Mouse (Mus musculus) kidney, adult 9 months (tissue): ENCODE data around the gene Sdsl.

Experiments used
- DNase-seq: peaks from one replicate; pipeline ENCODE4 v3.0.0; 2022

Gene Sdsl

GRCm38 (mm10) chr5:120426572-120426971, 46.0 kb downstream of the Sdsl start:
- no peak for DNase-seq

DNA sequence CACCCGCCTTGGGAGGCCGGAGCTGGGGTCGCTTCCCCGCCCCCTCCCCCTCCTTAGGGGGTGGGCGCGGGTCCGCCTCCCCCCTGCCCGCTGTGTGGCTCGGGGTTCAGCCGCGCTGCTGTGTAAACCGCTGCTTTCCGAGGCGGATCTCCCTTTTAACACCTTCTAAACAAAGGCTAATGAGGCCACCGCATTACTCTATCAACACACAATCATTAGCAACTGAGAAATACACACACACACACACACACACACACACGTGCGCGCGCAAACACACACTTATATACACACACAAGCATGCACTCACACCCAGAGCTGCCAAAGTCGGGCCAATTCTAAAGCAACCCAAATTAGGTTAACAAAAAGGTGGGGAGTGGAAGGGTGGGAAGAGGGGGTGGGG, 46.9 kb downstream of the Sdsl start:
- no peak for DNase-seq

- no peak for DNase-seq
Measured at GRCm38 (mm10) chr5:120424657-120425056, 48.0 kb downstream of the Sdsl start.

DNA sequence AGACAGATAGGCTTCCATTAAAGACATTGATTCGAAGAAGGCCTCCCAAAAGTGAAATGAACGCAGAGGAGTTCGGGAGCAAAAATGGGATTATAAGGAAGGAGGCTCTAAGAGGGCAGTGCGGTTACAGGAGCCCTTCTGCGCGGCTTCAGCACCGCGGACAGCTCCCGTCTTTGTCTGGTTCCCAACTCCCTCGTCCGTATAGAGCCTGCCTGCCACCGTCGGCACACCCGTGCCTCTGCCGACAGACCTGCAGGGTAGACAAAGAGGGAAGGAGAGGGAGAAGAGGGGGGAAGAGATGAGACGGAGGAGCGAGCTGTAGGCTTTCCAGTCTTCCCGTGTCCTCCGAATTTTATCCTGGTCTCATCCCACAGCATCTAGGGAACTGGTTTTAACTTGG, 48.6 kb downstream of the Sdsl start:
- DNase-seq, result peak; percentile 64

DNA sequence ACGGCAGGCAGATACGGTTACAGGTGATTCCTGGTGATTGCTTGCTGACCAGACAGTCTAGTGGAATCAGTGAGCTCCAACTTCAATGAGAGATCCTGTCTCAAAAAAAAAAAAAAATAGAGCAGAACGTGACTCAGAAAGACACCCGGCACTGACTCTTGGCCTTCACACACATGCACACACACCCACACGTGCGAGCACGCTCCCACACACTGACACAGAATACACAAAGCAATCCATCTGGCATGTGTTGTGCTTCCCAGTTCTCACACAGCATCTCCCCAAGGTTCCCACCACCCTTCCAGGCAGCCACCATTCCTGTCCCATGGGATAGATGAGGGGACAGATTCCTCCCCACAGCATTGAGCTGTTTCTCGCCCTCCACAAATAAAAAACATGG, 52.5 kb downstream of the Sdsl start:
- DNase-seq, result no peak

DNA sequence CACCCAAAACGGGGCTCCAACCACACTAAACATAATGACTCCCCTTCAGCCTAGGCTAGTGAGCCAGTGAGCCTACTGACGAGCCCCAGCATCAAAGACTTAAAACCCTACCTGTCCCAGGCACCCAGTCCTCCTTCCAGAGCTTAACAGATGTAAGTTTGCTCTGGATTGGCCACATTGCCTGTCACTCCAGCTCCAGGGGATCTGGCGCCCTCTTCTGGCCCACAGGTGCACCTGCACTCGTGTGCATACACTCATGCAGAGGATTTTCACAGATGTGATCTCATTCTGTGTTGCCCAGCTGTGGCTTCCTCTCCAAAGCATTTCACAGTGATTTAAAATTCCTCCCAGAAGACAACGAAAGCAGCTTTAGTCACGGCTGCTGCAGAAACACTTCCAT, 59.2 kb downstream of the Sdsl start:
- no peak for DNase-seq

DNA sequence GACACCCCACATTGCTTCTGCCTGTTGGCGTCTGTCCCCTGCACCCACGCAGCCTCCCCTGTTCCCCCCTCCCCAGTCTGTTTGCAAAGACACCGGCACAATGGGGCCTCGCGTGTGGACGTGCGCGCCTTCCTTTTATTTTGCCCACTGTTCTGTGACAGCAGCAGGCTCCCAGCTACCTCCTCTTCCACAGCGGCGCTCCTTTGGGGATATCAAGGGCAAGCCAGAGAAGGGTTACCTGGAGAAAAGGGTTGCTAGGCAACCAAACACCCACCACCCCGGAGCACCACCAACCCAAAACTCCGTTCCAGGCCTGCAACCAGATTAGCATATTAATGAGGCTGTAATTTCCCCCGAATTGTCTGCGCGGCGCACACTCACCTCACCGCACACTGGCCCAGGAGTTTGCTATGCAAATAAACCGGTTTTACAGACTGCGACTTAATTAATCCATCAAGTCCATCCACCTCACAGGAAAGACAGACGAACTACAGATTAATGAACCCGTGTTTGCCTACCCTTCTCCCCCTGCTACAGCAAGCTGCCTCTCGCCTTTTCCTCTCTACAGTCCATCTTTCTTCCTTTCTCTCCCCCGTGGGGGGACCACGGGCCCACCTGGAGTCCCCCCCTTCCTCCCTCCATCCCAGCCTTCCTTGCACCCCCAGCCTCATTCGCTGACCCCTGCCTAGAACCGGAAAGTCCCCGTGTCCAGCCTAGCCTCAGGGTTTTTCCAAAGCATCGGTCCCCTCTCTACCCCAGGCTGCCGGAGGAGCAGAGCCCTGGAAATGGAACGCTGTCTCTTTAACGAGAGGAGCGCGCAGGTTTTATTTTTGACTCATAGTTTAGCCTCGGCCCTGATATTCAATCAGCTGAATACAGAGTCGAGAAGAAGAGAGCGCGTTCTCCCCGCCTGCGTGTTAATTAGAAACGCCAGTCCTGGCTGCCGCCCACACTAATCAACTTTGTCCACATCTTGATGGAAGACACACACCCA, 62.9 kb downstream of the Sdsl start:
- DNase-seq, result no peak

DNA sequence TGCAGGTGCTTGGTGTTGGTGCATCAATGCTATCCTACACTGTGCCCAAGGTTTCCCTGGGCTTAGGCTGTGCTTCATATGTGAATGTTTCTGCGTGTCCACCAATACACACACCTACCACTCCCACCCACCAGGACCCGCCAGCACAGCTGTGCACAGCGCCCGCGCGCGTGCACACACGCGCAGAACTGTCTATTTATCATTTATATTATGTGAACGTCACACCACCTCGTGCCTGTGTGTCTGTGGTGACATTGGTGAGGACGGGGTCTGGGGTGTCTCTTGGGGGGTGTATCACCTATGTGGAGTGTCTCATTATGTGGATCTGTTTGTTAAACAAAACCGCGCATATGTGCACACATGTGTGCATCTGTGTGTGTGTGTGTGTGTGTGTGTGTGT, 63.7 kb downstream of the Sdsl start:
- DNase-seq, result no peak
